Mouse (Mus musculus) lung, adult 18-20 months (tissue): Measurements from ENCODE around the gene Cap2.

Source experiments
- DNase-seq, 2 experiments: peaks; one replicate each; pipeline ENCODE4 v3.0.0; 2022; ENCODE audit warnings: mixed read lengths in 2 of 2

Gene Cap2

DNA sequence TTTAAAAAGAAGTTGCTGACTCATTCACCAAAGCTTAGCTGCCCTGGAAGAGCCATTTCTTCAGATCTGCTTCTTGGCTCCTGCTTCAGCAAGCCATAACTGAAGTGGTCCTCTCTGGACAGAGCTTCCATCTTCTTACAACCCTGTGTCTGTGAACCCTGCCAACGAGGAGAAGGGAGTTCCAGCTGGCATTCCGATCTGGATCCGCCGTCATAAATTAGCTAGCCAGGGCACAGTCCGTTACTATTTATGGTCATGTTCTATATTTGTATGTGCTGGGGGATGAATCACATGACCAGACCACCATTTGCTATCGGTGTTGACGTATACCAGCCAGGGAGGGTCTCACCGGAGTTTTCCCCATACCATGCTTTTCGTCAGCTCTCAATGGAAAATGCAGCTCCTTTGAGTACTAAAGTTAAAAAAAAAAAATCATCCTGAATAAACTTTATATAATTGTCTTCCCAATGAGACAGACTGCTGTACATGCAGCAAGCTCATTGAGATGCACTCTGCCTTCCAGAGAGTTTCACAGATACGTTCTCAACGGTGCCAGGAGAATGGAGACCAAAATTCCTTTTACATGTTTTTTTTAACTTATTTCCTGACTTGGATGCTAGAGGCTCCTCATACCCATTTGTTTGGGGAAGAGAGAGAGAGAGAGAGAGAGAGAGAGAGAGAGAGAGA lies 70.5 kb downstream of the Cap2 start:
- peak; percentile 23 to 34 for DNase-seq

DNA sequence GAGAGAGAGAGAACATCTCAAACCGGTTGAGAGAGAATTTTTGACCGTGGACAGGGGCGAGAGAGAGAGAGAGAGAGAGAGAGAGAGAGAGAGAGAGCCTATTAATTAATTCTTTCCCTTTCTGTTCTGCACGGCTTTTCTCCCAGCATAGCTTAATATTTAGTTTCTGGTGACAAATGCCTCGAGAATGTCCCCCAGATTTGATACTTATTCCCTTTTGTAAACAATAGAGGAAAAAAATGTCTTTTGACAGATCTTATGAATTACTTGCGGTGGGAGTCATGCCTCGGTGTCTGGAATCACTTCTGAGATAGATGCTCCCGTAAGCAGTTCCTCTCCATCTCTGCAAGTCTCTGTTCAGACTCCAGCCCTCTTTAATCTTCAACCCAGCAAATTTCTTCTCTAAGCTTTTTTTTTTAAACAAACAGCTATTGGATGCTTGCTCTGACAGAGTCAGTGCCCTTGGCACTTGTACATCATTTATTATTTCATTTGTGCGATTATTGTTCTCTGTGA lies 71.1 kb downstream of the Cap2 start:
- no peak for DNase-seq

DNA sequence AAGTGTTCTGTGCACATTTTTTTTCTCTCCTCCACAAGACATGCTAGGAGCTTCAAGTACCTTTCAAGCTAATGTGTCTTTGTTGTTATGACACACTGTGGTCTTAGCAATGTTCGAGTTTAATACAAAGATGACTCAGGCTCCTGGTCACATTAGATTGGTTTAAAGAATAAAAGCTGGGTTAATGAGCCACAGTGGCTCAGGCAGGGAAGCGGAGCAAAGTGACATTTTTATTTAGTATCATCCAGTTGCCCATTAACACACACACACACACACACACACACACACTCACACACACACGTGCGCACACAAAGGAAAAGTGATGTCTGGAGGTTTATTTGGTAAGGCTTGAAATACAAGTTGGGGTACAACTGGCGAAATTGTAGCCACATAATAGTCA lies 72.6 kb downstream of the Cap2 start:
- DNase-seq: no peak

DNA sequence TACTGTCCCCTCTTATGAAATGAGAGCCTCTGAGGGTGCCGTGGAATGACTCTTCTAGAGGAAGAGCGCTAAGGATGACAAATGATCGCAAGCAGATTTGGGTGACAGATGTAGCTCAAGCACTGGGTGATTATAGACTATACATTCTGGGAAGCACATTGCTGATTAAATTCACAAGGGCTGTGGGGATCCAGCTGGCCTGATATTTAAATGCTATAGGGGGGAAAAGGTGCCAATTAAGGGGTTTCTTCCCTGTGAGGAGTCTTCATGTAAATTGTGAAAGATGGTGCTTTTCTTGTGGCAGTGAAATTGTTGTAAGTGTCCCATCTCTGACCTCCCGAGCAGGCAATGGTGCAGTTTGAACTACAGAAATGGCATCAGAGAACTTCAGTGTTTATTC lies 73.1 kb downstream of the Cap2 start:
- no peak for DNase-seq

DNA sequence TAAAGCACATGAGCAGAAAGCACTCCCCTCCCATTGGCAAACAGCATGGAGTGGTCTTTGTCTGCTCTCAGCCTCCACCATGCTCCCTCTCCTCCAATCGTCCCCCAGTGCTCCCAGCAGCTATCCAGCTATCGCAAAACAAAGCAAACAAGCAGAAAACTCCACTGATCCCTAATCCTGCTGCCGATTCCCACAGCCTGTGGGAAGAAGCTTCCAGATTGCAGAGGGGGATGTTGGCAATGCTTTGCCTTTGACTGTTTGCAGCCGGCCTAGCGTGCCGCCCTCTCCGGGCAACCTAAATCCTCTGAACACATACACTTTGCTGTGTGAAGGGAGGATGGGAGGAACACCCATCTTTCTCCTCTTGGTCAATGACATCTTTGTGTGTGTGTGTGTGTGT lies 83.2 kb downstream of the Cap2 start:
- DNase-seq: no peak

DNA sequence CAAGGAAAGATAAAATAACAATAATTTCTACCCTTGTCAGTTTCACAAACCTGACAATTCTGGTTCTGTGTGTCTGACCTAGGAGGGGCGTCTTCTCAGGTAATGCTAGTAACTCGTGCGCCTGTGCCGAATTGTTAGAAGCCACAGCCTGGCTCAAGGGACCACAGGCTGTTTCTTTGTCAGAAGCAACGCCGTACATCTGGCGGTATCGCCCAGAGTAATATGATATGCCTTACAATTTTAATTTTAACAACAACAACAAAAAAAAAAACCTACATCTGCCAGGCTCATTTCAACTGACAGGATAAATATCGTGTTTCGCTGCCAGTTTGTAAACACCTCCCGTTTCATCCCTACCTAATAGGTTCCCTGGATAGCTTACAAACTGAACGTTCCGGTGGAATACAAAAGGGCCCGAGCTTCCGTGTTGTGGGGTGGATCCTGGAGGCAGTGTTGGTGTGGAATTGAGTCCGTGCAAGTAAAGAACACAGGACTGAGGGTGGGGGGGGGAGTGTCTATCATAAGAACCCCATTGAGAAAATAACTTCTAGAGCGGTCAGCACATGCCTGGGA lies 86.2 kb downstream of the Cap2 start:
- DNase-seq: no peak

DNA sequence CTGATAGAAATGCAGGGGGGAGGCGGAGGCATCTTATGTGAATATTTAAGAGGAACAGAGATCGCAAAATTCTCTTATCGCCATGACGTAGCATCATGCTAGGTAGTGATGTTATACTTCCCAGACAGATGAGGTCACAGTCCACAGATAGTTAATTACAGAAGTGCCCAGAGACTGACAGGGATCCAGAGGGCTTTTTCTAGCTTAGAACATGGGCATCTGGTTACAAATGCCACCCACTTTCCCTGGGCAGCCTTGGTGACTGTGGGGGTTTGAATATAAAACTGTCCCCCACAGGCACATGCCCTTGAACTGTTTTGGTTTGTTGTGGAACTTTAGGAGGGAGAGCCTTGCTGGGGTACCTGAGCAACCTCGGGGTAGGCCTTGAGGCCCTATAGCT lies 87.0 kb downstream of the Cap2 start:
- no peak for DNase-seq

DNA sequence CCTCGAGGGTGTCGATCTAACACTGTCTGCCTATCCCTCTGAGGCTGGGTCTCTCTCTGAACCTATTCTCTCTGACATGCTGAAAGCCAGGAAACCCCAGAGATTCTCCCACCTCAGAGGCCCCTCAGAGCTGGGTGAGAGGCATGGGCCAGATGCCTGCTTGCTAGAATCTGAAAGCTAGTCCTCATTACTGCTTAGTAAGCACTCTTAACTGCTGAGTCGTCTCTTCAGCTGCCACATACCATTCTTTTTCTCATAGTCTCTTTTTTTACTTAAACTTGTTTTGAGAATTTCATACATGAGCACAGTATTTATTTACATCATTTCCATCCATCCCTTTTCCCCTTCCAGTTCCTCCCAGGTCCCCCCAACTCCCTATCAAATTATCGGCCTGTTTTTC lies 89.2 kb downstream of the Cap2 start:
- DNase-seq: no peak

DNA sequence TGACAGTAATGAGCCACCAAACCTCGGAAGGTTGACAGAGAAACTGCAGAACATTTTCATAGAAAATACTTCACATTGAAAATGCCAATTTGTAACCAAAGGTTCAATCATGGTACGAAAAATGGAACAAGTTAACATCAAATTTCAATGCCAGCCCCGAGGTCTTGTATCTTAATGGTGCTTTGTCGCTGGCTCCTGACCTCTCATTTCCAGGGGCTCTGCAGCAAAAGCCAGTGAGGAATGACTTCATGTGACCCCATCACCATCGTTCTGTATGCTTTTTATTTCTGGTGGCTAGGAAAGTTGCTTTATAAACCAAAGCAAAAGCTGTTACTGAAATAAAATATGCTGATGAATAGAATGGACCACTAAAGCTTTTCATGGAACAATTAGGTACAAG lies 99.0 kb downstream of the Cap2 start:
- DNase-seq: no peak

DNA sequence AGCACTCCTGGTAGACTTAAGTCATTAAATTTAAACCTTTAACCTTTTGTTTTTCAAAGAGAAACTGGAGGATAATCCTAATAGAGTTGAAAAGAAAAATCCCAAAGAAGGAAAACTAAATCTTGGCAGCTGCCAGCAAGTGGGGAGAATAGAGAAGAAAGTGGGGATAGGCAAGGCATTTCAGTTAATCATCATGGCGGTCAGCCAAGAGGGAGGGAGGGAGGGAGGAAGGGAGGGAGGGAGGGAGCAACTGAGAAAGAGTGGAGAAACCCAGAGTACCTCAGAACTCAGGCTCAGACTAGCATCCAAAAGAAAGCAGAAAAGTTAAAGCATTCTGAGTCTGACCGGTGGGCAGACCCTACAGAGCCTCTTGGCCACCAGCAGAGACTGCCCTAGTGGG lies 99.7 kb downstream of the Cap2 start:
- no peak for DNase-seq

DNA sequence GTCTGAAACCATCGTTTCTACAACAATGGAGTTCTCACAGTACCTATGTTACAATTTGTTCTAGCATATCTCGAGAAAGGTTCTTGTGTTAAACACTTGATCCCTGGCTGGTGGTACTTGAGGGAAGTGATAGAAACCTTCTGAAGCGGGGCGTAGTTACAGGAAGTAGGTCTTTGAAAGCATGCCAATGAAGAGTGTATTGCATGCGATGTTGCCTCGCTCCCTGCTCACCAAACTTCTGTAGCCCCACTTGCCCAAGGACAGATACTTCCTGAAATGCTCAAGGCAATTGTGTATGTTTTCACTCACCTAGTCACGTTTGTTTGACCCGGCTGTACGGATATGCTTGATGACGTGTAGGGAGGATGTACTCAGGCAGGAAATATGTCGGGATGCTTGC lies 101.0 kb downstream of the Cap2 start:
- DNase-seq: peak in 1 of 2 experiments; percentile 35

DNA sequence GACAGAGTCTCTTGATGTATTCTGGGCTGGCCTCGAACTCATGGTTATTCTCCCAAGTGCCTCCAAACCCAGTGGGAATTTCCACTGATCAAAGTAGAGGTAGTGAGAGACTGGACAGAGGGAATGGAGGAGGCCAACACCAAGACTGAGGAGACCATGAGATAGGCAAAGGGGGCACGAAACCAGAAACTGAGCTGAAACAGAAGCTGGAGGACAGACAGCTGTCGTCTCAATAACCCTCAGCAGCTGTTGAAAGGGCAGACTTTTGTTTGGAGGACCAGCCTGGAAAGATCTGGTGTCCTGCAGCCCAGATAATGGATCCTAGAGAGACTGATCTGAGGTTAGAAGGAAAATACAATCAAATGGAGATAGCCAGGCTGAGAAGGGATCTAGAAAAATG lies 109.4 kb downstream of the Cap2 start:
- no peak for DNase-seq

DNA sequence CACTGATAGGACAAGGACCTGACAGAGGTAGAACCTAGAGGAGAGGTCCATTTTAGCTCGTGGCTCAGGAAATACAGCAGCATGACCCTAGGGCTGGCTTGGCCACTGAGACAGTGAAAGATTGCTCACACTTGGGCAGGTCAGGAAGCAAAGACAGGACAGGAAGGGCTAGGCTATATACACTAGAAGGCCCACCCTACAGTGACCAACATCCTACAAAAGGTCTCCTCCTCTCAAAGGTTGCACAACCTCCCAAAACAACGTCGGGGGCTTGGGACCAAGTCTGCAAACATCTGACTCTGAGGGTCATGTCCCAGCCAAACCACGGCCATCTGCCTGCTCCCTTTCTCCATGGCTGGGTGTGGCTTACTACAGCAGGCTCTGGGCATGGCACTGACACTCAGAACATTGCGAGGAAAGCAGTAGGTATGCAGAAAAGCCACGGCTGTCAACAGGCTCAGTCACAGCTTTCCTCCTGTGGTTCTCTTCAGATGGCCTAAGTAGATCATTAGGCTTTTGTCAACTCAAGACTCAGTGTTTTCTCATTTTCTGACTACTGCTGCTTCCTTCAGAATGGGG lies 112.1 kb downstream of the Cap2 start:
- no peak for DNase-seq

DNA sequence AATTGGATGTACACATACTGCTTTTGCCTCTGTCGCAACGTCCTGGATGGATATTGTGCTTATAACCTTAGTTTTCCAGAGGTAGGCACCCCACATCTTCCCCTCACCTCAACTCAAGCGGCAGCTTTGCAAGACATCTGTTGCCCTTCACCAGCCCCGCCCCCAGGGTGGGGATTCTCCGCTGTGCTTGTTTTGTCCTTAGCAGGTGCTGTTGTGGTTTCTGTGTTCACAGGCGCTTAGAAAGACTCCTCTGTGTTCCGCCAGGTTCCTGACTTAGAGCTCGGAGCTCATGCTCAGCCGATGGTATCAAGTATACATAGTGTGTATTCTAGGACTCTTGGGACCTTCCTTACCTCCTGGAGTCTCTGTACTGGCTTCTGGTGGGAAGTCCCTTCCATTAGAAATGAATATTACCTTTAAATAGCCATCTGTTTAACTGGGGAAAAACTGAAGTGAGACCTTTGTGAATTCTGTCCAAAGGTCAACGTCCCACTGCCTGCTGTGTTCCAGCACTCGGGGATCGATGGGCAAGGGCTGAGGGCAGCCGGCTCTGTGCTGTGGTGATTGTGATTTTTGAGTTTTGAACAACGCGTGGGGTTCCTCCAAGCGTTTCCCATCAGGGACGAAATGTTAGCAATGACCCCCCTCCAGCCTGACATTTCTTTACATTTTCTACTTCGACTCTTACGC lies 115.2 kb downstream of the Cap2 start:
- peak; percentile 4 to 8 for DNase-seq

DNA sequence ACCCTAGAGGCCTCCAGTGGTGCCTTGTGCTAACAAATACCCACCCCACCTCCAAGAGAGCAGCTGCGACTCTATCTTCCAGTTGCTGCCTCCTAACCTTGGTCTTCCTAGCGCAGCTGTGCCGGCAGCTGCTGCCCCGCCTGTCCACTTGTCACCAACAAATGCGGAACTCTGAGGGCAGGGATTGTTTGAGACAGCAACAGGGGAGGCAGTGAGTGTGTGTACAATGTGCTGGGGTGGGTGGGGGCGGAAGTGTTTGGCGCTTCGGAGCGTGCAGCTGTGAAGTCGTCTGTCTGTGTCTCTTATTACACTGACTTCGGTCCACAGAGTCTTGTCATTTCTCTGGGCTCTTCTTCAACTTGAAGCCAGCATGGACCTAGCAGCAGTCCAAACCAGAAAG lies 118.0 kb downstream of the Cap2 start:
- peak; percentile 7 to 14 for DNase-seq

DNA sequence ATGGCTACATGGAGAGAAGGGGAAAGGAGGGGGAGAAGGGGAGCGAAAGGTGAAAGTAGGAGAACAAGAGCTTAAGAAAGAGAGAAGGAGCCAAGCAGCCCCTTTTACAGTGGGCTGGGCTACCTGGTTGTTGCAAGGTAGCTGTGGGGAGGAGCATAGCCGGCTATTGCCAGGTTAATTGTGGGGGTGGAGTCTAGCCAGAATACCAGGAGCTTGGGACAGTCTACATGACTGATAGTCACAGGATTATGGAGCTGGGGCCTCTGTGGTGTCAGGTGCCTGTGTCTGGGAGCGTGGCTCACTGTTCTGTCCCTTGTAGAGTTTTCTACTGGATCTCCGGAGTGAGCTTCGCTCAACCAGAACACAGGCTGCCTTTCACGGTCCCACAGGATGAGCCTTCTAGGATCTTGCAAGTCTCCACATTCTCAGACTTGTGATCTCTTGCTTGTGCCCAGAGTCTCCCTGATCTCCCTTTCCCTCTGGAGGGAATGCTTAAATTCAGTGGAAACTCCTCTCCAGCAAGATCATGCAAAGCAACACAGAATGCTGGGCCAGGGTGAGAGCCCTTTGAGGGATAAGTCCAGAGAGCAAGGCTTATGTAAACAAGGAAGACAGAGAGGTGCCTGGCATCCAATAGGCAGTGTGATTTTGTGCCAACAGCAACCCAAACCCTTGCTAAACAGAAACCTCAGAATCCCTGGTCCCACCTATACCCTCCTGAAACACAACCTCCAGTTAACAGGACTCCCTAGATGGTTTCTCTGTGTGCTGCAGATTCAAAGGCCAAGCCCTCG lies 119.5 kb downstream of the Cap2 start:
- no peak for DNase-seq

DNA sequence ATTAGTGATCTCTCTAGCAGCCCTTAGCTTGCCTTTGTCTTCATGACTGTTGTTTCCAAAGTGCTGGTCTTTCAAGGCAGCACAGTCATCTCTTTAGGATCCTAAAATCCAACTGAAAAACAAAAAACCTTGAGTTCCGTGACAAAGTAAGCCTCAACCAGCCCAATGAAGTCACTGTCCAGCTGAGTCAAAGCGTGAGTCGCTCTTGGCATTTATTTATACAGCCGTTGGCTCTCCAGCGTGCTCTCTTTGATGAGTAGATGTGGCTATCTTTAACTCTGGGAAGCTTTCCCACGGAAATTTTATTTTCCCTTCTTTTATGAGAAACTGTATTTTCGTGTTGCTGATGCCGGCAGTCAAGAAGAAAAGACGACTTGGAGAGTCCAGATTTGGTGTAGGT lies 125.0 kb downstream of the Cap2 start:
- no peak for DNase-seq

DNA sequence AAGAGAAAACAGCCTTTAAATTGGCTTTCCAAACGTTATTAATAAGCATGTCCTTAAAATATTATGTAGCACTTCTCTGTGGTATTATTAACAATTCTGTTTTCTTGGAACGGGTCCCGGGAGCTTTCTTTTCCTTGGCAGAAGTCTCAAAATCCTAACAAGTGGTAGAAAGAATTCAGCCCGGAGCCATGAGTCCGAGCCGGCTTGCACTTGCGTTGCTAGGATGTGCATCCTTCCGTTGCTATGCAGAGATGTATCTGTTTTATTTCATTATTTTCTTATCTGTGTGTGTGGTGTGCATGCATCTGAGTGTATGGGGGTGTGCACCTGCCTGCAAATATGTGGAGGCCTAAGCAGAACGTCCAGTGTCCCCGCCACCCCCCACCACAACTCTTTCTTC lies 126.2 kb downstream of the Cap2 start:
- DNase-seq: no peak

DNA sequence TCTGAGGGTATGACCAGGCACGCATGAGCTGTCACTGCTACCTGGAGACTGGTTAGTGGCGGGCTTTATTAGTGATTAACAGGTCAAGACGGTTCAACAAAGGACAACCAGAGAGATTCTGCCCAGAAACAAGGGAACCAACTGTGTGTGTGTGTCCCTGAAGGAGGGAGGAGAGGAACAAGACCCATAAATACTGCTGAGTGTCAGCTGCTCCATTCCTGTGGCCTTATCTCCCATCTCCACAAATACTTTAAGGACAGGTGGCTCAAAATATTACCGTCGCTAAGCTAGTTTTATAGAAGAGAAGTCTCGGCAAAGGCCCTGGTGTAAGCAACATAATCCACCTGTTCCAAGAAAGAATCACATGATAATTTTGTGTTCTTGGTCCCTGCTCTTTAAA lies 127.7 kb downstream of the Cap2 start:
- no peak for DNase-seq

DNA sequence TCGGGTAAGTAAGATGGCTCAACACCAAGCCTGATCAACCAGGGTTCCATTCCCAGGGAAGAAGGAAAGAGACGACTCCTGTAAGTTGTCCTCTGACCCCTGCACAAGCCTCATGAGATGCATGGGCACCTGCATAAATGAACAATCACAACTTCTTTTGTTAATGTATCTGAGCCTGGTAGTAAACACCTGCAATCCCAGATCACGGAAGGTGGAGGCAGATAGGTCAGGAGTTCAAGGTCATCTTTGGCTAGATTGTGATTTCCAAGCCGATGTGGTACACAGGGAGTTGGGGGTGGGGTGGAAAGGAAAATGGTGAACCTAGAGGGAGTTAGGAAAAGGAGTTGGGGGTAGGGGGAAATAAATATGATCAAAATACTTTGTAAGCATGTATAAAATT lies 131.1 kb downstream of the Cap2 start:
- DNase-seq: no peak

DNA sequence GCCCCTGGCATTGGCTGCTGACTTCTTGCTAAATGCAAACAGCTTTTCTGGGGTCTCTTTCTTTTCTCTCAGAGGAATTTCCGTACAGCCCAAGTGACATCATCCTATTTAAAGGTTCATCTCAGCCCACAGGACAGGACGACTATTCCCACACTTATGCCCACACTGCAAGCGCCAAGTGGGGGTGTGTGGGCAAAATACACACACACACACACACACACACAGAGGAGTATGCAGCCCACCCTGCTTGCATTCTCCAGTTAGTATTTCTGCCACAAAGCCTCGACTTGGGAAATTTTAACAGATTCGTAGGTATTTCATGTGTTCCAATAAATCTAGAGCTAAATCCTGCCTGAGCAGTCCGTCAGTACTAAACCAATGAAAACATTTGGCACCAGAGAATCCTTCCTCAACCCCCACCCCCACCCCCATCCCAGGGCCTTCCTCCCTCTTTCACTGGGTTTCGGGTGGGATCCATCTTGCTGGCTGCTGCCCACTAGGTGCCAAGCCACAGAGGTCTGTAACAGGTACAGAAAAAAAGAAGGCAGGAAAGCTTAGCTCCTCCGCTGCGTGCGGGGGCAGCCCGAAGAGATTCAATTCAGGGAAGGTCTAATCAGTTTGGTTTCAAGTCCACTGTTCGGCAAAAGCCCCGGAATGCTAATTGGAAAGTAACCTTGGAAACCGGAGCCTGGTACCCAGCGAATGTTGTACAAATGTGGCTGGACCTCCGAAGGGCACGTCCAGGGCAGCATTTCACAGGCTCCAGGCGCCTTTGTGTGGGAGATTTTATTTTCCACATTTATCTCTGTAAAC lies 131.9 kb downstream of the Cap2 start:
- DNase-seq: no peak

DNA sequence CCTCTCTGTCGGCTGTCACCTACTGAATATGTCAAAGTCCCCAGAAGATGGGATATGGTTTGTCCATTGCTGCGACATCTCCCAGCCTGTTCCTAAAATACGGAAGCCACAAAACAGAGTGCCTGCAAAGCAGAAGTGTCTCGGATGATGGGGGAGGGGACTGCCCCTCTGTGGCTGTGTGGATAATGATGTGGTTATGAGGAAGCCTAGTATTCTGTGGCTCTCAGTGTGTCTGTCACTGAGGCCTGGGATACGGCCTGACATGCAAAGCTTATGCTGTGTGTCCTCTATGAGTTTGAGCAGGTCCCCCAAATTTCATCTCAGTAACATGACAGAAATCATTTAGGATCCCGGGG lies 132.5 kb downstream of the Cap2 start:
- DNase-seq: no peak
